Mouse (Mus musculus): ENCODE data around the gene Ifna1. TPM values are rescaled to one million over a fixed set of nuclear protein-coding genes. Genes with fewer than 3 reads are reported as not detected.
"Not testable (repeated sequence)": the region's sequence is repeated elsewhere in the genome, so short reads cannot be mapped to it uniquely, and the experiment has no call there.

Gene Ifna1
- total RNA-seq (2021), result not detected
- long read RNA-seq, experiment 1, result 0 reads
- long read RNA-seq, experiment 2, result 0 reads

DNA sequence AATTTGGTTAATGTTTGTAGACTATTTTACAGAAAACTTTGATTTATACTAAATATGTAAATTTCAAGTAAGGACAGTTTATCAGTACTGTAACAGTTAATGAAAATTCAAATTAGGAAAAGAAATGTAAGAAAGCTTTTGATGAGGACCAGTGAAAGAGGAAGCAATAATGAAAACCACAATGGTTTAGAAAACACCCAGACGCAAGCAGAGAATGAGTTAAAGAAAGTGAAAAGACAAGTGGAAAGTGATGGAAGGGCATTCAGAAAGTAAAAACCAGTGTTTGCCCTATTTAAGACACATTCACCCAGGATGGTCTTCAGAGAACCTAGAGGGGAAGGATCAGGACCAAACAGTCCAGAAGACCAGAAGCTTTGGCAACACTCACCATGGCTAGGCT, at the start of gene Ifna1:
Ifna1 (plus strand) TSS at position 390 of the 400 bp plus-strand sequence.
- intact Hi-C loops (cut with DNase I), result no loop called here
- no peak within 1 kb of the TSS for H3K4me3 ChIP-seq
- TF ChIP-seq CTCF (IDR thresholded peaks at IDR 0.05), result no peak
- DNase-seq (ENCODE audit: extremely low spot score in 1 of 2, low spot score in 2 of 2), result no peak
- H3K27ac ChIP-seq, result no peak within 1 kb of the TSS

DNA sequence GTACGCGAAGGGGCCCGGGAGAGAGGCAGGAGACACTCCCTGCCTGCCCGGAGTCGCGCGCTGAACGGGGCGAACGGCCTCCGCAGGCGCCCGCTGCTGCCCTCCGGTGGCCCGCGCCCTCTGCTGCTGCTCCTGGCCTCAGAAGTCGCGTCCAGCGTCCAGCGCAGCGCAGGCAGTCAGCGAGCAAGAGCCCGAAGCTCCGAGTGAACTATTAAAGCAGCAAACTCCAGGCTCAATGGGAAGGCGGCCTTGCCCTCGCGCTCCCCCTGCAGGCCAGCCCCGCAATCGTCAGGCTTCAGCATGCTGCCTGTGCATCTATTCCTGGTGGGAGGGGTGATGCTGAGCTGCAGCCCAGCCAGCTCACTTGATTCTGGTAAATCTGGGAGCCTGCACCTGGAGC, 46.9 kb upstream of the Ifna1 start, which contains the start of gene Gm13287:
Gm13287 (plus strand) TSS at position 301 of the 400 bp plus-strand sequence.
- H3K27ac ChIP-seq; intact Hi-C loops (cut with DNase I); DNase-seq (ENCODE audit: extremely low spot score in 1 of 2, low spot score in 2 of 2): not testable (repeated sequence)

DNA sequence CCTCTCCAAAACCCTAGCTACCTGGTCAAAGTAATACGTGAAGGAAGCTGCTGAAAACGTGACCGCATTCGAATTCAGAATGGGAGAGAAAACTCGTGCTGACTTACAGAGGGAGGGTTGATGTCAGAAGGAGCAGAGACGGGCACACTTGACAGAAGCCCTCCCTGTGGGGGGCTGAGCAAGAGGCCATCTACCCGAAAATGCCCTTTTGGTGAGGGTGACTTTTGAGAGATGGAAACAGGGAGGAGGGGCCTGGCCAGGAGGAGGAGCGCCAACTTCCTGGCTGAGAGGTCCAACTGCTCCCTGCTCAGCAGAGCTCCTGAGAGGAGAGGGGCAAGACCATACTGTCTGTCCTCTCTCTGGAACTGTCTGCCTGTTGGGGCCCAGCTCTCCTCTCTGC, 44.7 kb upstream of the Ifna1 start, which contains the start of gene Gm13288:
Gm13288 (plus strand) TSS at position 301 of the 400 bp plus-strand sequence.
- DNase-seq (ENCODE audit: extremely low spot score in 1 of 2, low spot score in 2 of 2); intact Hi-C loops (cut with DNase I); H3K27ac ChIP-seq; H3K4me3 ChIP-seq: not testable (repeated sequence)

More for the DNA sequence above, 46.9 kb upstream of the Ifna1 start, which contains the start of gene Gm13287:
- H3K4me3 ChIP-seq, result not testable (repeated sequence)

DNA sequence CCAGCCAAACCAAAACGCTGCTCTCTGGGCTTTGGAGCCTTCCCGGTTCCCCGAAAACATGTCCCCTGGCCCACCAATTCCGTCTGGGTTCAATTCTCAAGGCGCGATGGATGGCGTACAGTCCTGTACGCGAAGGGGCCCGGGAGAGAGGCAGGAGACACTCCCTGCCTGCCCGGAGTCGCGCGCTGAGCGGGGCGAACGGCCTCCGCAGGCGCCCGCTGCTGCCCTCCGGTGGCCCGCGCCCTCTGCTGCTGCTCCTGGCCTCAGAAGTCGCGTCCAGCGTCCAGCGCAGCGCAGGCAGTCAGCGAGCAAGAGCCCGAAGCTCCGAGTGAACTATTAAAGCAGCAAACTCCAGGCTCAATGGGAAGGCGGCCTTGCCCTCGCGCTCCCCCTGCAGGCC, 44.1 kb upstream of the Ifna1 start:
- DNase-seq (ENCODE audit: extremely low spot score in 1 of 2, low spot score in 2 of 2); intact Hi-C loops (cut with DNase I); H3K27ac ChIP-seq; H3K4me3 ChIP-seq: not testable (repeated sequence)

DNA sequence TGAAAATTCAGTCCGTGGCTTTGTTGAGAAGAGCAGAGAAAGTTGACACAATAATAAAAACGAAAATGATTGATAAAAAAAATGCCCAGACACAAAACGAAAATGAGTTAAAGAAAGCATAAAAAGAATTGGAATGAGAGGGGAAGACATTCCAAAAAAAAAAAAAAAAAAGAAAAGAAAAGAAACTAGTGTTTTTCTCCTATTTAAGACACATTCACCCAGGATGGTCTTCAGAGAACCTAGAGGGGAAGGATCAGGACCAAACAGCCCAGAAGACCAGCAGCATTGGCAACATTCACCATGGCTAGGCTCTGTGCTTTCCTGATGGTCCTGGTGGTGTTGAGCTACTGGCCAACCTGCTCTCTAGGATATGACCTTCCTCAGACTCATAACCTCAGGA, 34.0 kb upstream of the Ifna1 start, which contains the start of gene Ifna7:
Ifna7 (plus strand) TSS at position 301 of the 400 bp plus-strand sequence.
- no peak within 1 kb of the TSS for H3K4me3 ChIP-seq
- no peak within 1 kb of the TSS for H3K27ac ChIP-seq
- no peak for TF ChIP-seq CTCF (IDR thresholded peaks at IDR 0.05)
- intact Hi-C loops (cut with DNase I), result no loop called here
- no peak for DNase-seq (ENCODE audit: extremely low spot score in 1 of 2, low spot score in 2 of 2)

DNA sequence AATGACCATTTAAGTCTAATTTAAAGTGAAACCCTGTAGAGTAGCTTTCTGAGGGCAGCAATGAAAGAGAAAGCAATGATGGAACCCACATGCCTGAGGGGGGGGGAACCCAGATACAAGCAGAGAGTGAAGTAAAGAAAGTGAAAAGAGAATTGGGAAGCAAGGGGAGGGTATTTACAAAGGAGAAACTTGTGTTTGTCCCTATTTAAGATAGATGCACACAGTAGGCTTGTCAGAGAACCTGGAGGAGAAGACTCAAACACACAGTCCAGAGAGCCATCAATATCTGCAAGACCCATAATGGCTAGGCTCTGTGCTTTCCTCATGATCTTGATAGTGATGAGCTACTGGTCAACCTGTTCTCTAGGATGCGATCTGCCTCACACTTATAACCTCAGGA, 30.2 kb upstream of the Ifna1 start, which contains the start of gene Ifna11:
Ifna11 (plus strand) TSS at position 301 of the 400 bp plus-strand sequence.
- H3K27ac ChIP-seq, result no peak within 1 kb of the TSS
- no peak for DNase-seq (ENCODE audit: extremely low spot score in 1 of 2, low spot score in 2 of 2)
- TF ChIP-seq CTCF (IDR thresholded peaks at IDR 0.05), result no peak
- intact Hi-C loops (cut with DNase I), result no loop called here
- H3K4me3 ChIP-seq, result no peak within 1 kb of the TSS

DNA sequence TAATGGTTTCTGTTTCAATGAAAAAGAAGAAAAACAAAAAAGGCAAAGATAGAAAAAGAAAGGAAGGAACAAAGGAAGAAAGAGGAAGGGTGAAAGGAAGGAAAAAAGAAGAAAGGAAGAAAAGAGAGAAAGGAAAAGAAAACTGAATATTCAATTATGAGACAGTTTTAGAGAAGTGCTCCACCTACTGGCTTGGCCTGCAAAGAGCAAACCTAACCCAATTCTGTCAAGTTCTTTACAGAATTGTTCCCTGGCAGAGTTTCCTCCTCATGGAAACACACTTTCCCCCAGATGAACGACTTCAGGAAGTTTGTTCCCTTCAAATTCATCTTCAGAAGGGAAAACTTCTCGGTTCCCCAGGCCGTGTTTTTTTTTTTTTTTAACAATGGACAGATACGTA, 26.9 kb upstream of the Ifna1 start:
- peak in 1 of 2 experiments; percentile 17 for DNase-seq (ENCODE audit: extremely low spot score in 1 of 2, low spot score in 2 of 2)
- Histone ChIP-seq H3K4me3 (no peak overlapping the region), H3K27ac (no peak overlapping the region)
- intact Hi-C loops (cut with DNase I), result no loop called here
- TF ChIP-seq CTCF (IDR thresholded peaks at IDR 0.05), result peak; percentile 61

DNA sequence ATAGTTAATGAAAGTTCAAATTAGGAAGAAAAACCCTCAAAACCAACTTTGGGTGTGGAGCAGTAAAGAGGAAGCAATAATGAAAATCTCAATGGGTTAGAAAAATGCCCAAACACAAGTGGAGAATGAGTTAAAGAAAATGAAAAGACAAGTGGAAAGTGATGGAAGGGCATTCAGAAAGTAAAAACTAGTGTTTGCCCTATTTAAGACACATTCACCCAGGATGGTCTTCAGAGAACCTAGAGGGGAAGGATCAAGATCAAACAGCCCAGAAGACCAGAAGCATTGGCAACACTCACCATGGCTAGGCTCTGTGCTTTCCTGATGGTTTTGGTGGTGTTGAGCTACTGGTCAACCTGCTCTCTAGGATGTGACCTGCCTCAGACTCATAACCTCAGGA, 22.8 kb upstream of the Ifna1 start, which contains the start of gene Ifna6:
Ifna6 (plus strand) TSS at position 301 of the 400 bp plus-strand sequence.
- H3K27ac ChIP-seq; DNase-seq (ENCODE audit: extremely low spot score in 1 of 2, low spot score in 2 of 2); intact Hi-C loops (cut with DNase I); H3K4me3 ChIP-seq: not testable (repeated sequence)

DNA sequence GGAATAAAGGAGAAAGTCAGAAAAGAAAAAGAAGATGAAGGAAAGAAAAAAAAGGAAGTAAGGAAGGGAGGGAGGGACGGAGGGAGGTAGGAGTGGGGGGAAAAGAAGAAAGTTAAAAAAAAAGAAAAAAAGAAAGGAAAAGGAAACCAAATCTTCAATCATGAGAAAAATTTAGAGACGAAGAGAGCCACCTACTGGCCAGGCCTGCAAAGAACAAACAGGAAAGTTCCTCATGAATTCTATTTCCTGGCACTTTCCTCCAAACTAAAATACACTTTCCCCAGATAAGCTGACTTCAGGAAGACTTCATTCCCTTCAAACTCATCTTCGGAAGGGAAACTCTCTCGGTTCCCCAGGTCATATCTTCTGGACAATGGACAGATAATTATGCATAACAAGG, 19.4 kb upstream of the Ifna1 start:
- no peak overlapping the region for H3K4me3 ChIP-seq
- no peak overlapping the region for H3K27ac ChIP-seq
- DNase-seq (ENCODE audit: extremely low spot score in 1 of 2, low spot score in 2 of 2), result peak; percentile 20 to 36
- intact Hi-C loops (cut with DNase I), result no loop called here
- TF ChIP-seq CTCF (IDR thresholded peaks at IDR 0.05), result peak; percentile 81

DNA sequence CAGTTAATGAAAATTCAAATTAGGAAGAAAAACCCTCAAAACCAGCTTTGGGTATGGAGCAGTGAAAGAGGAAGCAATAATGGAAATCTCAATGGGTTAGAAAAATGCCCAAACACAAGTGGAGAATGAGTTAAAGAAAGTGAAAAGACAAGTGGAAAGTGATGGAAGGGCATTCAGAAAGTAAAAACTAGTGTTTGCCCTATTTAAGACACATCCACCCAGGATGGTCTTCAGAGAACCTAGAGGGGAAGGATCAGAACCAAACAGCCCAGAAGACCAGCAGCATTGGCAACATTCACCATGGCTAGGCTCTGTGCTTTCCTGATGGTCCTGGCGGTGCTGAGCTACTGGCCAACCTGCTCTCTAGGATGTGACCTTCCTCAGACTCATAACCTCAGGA, 14.7 kb upstream of the Ifna1 start, which contains the start of gene Ifna5:
Ifna5 (plus strand) TSS at position 301 of the 400 bp plus-strand sequence.
- H3K27ac ChIP-seq; intact Hi-C loops (cut with DNase I); DNase-seq (ENCODE audit: extremely low spot score in 1 of 2, low spot score in 2 of 2); H3K4me3 ChIP-seq: not testable (repeated sequence)

DNA sequence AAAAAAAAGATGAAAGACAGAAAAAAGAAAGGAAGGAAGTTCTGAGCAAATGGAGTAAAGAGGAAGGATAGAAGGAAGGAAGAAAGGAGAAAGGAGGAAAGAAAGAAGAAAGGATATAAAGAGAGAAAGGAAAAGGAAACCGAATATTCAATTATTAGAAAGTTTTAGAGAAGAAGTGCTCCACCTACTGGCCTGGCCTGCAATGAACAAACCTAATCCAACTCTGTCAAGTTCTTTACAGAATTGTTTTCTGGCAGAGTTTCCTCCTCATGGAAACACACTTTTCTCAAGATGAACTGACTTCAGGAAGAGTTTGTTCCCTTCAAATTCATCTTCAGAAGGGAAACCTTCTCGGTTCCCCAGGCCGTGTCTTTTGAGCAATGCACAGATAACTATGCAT, 11.1 kb upstream of the Ifna1 start:
- no peak overlapping the region for H3K27ac ChIP-seq
- H3K4me3 ChIP-seq, result no peak overlapping the region
- no peak for DNase-seq (ENCODE audit: extremely low spot score in 1 of 2, low spot score in 2 of 2)
- TF ChIP-seq CTCF (IDR thresholded peaks at IDR 0.05), result peak; percentile 77
- intact Hi-C loops (cut with DNase I), result no loop called here

DNA sequence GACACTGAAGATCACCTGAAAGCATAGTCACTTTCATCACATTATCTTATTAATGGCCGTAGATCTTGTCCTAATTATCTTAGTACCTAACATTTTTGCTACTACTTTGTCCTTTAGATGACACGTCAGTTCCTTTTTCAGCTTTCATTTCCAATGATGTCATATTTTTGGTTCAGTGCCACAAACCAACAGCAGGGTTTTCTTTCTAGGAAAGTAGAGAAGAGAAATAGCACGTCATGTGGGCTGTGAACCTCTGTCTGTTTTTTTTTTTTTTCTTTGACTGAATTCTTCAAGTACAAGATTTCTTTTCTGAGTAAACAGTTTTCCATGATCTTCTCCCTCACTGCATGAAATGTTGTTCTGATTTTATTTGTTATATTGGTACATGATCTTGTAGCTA, 9.8 kb upstream of the Ifna1 start:
- DNase-seq (ENCODE audit: extremely low spot score in 1 of 2, low spot score in 2 of 2), result no peak
- intact Hi-C loops (cut with DNase I), result no loop called here
- Histone ChIP-seq H3K4me3 (no peak overlapping the region), H3K27ac (no peak overlapping the region)
- TF ChIP-seq CTCF (IDR thresholded peaks at IDR 0.05), result no peak

DNA sequence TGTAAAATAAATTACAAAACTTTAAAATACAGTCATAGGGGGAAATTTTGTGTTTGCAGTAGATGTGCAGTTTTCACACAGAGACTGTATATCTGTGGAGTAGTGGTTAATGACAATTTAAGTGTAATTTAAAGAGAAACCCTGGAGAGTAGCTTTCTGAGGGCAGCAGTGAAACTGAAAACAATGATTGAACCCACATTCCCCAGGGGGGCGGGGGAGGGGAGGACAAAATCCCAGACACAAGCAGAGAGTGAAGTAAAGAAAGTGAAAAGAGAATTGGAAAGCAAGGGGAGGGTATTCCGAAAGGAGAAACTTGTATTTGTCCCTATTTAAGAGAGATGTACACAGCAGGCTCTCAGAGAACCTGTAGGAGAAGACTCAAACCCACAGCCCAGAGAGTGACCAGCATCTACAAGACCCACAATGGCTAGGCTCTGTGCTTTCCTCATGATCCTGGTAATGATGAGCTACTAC, 8.4 kb upstream of the Ifna1 start, which contains the start of gene Ifna4:
Ifna4 (plus strand) TSS at position 424 of the 474 bp plus-strand sequence.
- intact Hi-C loops (cut with DNase I), result no loop called here
- H3K4me3 ChIP-seq, result no peak within 1 kb of the TSS
- DNase-seq (ENCODE audit: extremely low spot score in 1 of 2, low spot score in 2 of 2), result no peak
- H3K27ac ChIP-seq, result no peak within 1 kb of the TSS
- no peak for TF ChIP-seq CTCF (IDR thresholded peaks at IDR 0.05)

All from left cerebral cortex, adult 2 months (tissue).